Mouse (Mus musculus) heart, adult 2 months (tissue): ENCODE data around the gene Borcs5. TPM values are rescaled to one million over a fixed set of nuclear protein-coding genes. Genes with fewer than 3 reads are reported as not detected.

Experiments
- DNase-seq, 2 experiments: peaks; one replicate each; pipeline ENCODE4 v3.0.0; 2021
- H3K27ac ChIP-seq: fragments of 200-600 bp; 2 replicates; pipeline ENCODE4 v1.8.1; 2022
- H3K27me3 ChIP-seq: fragments of 200-500 bp; 2 replicates; pipeline ENCODE4 v1.6.1; 2012; ENCODE audit warnings: mild to moderate bottlenecking, low read length, inconsistent platforms, mixed read lengths; ENCODE audit not compliant: control insufficient read depth, insufficient read depth
- H3K36me3 ChIP-seq: fragments of 200-500 bp; 2 replicates; pipeline ENCODE4 v1.6.1; 2012; ENCODE audit warnings: low read length, inconsistent platforms; ENCODE audit not compliant: control insufficient read depth, insufficient read depth
- H3K4me1 ChIP-seq: fragments of 200-500 bp; 2 replicates; pipeline ENCODE4 v1.6.1; 2011; ENCODE audit warnings: low read length; ENCODE audit not compliant: control insufficient read depth, insufficient read depth
- H3K4me3 ChIP-seq: fragments of 200-600 bp; 2 replicates; pipeline ENCODE4 v1.8.1; 2022
- H3K79me2 ChIP-seq: fragments of 200-500 bp; replicated peaks from 2 replicates; pipeline ENCODE4 v1.6.1; 2012; ENCODE audit warnings: mild to moderate bottlenecking, inconsistent platforms, low read length, moderate library complexity, mixed read lengths; ENCODE audit not compliant: control insufficient read depth, insufficient read depth
- H3K9ac ChIP-seq: fragments of 200-500 bp; 2 replicates; pipeline ENCODE4 v1.6.1; 2012; ENCODE audit warnings: low read depth, mild to moderate bottlenecking, control low read depth, inconsistent platforms, low read length, mixed read lengths
- CTCF ChIP-seq: fragments of 200-600 bp; IDR thresholded peaks from 2 replicates; pipeline ENCODE4 v1.8.1; 2022; ENCODE audit warnings: antibody characterized with exemption, mild to moderate bottlenecking, moderate library complexity
- EP300 ChIP-seq: fragments of 200-500 bp; IDR thresholded peaks from 2 replicates; pipeline ENCODE4 v1.6.1; 2011; ENCODE audit warnings: low read depth, low read length, control low read depth; ENCODE audit not compliant: insufficient read depth
- POLR2A ChIP-seq: fragments of 200-500 bp; IDR thresholded peaks from 2 replicates; pipeline ENCODE4 v1.6.1; 2011; ENCODE audit warnings: mild to moderate bottlenecking, low read depth, low read length, control low read depth; ENCODE audit not compliant: insufficient read depth
- WGBS: fragments of 180-500 bp; shearing (Covaris S2); methylation state at CpG from one replicate; pipeline ENCODE4 v1.1.7; 2018; 5-methylcytosine and 5-hydroxymethylcytosine counted together
- intact Hi-C: fragments of 180-260 bp; cut with DNase I; formaldehyde crosslinking; loops from one replicate; pipeline ENCODE4 v1.15.1; 2025
- polyA plus RNA-seq: library from polyadenylated mRNA; depleted of rRNA; stranded (reverse); fragments of >200 nt; gene quantifications from 2 replicates; pipeline ENCODE4 v1.2.3, GENCODE M21; 2012
- total RNA-seq, 2 experiments: library from RNA; stranded (reverse); gene quantifications; 2 replicates each; pipeline ENCODE4 v1.2.3; 2021

The Borcs5 gene
- total and polyA plus RNA-seq, 3 experiments: 9.9 to 11.5 (median 10.5) TPM

DNA sequence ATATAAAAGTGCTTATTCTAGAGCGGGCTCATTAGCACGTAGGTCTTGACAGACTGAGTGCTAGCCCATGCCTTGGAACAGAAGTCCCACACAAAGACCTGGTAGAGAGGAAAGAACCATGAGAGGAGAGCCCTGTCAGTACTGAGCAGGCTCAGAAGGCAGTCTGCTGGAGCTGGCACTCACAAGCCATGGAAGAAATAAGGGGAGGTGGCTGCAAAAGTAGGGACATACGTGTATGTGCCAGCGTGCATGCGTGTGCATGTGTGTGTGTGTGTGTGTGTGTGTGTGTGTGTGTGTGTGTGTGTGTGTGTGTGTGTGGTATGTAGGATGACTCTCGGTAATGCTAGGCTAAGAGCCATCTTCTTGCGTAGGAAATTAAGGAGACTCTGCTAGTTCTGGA, 84.0 kb downstream of the Borcs5 start:
- no peak for DNase-seq
- 89% methylated on average over 7 of the region's 7 CpGs for WGBS
- no peak overlapping the region for H3K4me3 ChIP-seq
- H3K27me3 ChIP-seq: no peaks in the 10 kb centered on the region
- no peaks in the 10 kb centered on the region for H3K4me1 ChIP-seq
- TF ChIP-seq CTCF: no peak
- TF ChIP-seq POLR2A: no peak
- TF ChIP-seq EP300: no peak
- H3K79me2 ChIP-seq: no peaks in the 10 kb centered on the region; the same call in 1 of the 2 replicates
- H3K9ac ChIP-seq: no peak overlapping the region
- H3K27ac ChIP-seq: no peak overlapping the region
- no peaks in the 10 kb centered on the region for H3K36me3 ChIP-seq
- intact Hi-C loops: loop anchor here (5.0 kb wide), 1 partner anchor 51 kb away; no protein-coding TSS in a partner anchor

DNA sequence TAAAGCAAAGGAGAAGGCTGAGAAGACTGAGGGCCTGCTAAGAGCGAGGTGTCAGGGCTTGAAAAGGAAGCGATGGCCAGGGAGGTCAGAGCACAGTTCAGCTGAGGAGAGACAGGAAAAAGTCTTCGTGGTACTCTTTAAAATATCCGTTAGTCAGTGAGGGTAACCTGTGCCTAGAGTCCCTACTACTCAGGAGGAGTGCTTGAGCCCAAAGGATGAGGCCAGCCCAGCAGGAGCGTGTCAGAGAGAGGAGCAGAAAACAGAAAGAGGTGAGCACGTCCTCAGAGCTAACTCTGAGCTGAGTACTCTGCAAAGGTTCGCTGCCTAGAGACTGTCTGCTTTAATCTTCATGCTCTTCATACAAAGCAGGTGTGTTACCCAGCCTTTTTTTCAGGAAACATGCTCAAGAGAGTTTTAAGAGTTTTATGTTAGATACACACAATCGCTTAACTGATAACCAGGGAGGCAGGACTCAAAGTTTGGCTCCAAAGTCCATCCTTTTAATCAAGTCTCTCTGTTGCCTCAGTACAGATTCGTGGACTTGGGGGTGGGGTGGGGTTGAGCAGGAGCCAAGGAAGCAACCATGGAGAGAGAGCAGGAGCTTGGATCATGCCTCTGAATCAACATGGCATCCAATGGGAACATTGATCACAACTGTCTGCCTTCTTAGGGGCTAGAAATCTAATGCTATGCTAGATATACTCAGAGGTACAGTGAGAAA, 84.7 kb downstream of the Borcs5 start:
- no peak for DNase-seq
- intact Hi-C loops: loop anchor here (5.0 kb wide), 1 partner anchor 52 kb away; no protein-coding TSS in a partner anchor
- H3K27me3 ChIP-seq: no peaks in the 10 kb centered on the region
- no peaks in the 10 kb centered on the region for H3K36me3 ChIP-seq
- H3K79me2 ChIP-seq: no peaks in the 10 kb centered on the region; the same call in 1 of the 2 replicates
- TF ChIP-seq POLR2A (no peak), EP300 (no peak), CTCF (no peak)
- H3K9ac ChIP-seq: no peak overlapping the region
- whole genome bisulfite sequencing: 76% methylated on average over 9 of the region's 9 CpGs
- no peak overlapping the region for H3K4me3 ChIP-seq
- no peak overlapping the region for H3K27ac ChIP-seq
- H3K4me1 ChIP-seq: no peaks in the 10 kb centered on the region

DNA sequence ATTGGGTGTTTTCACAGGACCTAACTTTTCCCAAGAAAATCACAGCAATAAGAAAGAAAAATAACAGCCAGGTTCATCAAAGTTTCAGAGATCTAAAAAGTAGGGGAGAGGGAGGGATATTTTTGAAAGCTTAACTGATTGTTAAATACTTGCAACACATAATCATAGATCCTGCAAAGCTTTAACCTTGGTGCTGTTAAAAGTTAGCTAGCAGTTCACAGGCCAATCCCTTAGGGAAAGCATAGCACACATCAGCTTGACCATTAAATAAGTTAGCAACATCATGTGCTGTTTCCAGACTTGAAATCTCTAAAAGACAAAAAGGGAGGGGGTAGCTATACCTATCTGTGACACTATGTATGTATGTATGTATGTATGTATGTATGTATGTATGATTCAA, 86.1 kb downstream of the Borcs5 start:
- DNase-seq: no peak
- Histone ChIP-seq H3K4me1 (no peaks in the 10 kb centered on the region), H3K79me2 (no peaks in the 10 kb centered on the region; the same call in 1 of the 2 replicates), H3K36me3 (no peaks in the 10 kb centered on the region), H3K27me3 (no peaks in the 10 kb centered on the region), H3K9ac (no peak overlapping the region), H3K4me3 (no peak overlapping the region), H3K27ac (no peak overlapping the region)
- intact Hi-C loops: no loop called here
- TF ChIP-seq EP300 (no peak), CTCF (no peak), POLR2A (no peak)

DNA sequence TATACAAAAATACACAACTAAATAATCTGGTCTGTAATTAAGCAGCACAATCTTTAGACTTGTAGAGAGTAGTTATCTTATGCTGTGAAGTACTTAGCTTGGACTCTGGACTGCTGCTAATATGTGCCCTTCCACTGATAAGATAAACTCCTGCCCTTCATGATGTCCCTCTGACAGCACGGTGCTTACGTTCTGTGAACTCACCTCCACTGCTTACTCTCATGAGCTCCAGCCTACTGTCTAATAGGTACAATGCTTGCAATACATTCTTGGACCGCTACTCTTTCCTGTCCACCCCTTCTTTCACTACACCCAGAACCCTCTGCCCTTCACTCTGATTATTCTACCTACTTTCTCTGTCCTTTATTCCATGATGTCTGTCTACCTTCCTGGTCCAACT, 91.7 kb downstream of the Borcs5 start:
- Histone ChIP-seq H3K9ac (no peak overlapping the region), H3K4me1 (no peaks in the 10 kb centered on the region; the same call in 1 of the 2 replicates), H3K36me3 (no peaks in the 10 kb centered on the region), H3K79me2 (no peaks in the 10 kb centered on the region; the same call in none of the 2 replicates), H3K27ac (no peak overlapping the region), H3K4me3 (no peak overlapping the region), H3K27me3 (no peaks in the 10 kb centered on the region)
- TF ChIP-seq POLR2A (no peak), EP300 (no peak), CTCF (no peak)
- 69% methylated on average over 3 of the region's 3 CpGs for WGBS
- no peak for DNase-seq
- intact Hi-C loops: no loop called here

DNA sequence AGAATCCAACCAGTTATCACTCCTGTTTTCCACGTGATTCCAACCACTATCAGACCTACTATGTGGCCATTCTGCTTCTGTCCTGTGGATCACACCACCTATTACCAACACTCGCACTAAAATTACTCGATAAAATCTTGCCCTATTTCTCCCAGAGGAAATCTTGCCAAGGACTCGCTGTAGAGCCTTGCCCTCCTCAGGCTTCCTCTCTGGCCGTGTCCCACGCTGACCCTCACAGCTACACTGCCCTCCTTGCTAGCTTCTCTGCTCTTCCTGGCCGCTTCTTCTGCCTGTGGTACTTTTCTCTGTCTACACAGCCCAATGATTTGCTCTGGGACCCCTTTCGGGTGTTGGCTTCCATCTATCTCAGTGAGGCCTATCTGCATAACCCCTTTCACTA, 93.5 kb downstream of the Borcs5 start:
- Histone ChIP-seq H3K36me3 (no peaks in the 10 kb centered on the region), H3K9ac (no peak overlapping the region), H3K79me2 (no peaks in the 10 kb centered on the region; the same call in none of the 2 replicates), H3K4me3 (no peak overlapping the region), H3K4me1 (no peaks in the 10 kb centered on the region; the same call in 1 of the 2 replicates), H3K27me3 (no peaks in the 10 kb centered on the region), H3K27ac (no peak overlapping the region)
- no peak for TF ChIP-seq POLR2A
- no peak for DNase-seq
- WGBS: 93% methylated on average over 8 of the region's 8 CpGs
- intact Hi-C loops: no loop called here

DNA sequence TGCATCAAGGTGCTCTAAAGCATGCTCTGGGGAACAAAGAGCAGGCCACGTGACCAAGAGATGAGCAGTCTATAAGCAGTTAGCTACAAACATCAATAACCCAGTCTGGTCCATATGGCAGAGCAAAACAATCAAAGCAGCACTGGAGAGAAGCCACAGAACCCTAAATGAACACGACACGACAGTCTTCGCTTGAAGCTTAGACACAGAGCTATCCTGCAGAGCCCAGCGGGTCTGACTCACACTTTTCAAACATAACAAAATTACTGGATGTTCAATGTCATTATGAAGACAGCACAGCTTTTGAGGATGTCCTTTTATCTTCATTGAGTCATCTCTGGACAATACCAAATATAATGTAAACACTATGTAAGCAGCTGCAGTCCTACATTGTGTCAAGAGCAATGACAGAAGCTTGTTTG, 94.5 kb downstream of the Borcs5 start:
- intact Hi-C loops: no loop called here
- WGBS: 92% methylated on average over 5 of the region's 5 CpGs
- no peaks in the 10 kb centered on the region; the same call in 1 of the 2 replicates for H3K36me3 ChIP-seq

More for the DNA sequence above, 94.5 kb downstream of the Borcs5 start:
- no peaks in the 10 kb centered on the region for H3K27me3 ChIP-seq
- no peak overlapping the region for H3K4me3 ChIP-seq
- TF ChIP-seq CTCF (no peak), POLR2A (no peak), EP300 (no peak)
- H3K4me1 ChIP-seq: no peaks in the 10 kb centered on the region; the same call in 1 of the 2 replicates
- H3K9ac ChIP-seq: no peak overlapping the region
- no peak for DNase-seq
- no peaks in the 10 kb centered on the region; the same call in none of the 2 replicates for H3K79me2 ChIP-seq
- no peak overlapping the region for H3K27ac ChIP-seq
